In genomic region chr6:124779984-124780416, GRCm38 (mm10) we compare ENCODE assay signal across 10 mouse cellular contexts. TPM values are rescaled to one million over a fixed set of nuclear protein-coding genes. Genes with fewer than 3 reads are reported as not detected.
A peak's percentile ranks its signal among the peaks of the same experiment; 100 is the strongest.
DNase-seq lines count a peak whose midpoint lies in the region; ATAC-seq and TF ChIP-seq lines count a peak whose summit lies in the region.
"Had no signal": no experiment of that assay in that cellular context is flagged by ENCODE, and none has a peak within 500 bp of the region (broad histone marks: within the 10 kb centered on the region; RNA-seq: fewer than 3 reads in every experiment).

No protein-coding gene starts in this region.

- H3K27me3 ChIP-seq in heart, embryonic 10.5 days (ENCODE audit: insufficient read depth, poor library complexity, severe bottlenecking): peaks cover 36% of the 10 kb centered on the region
- no peaks in the 10 kb centered on the region for H3K27me3 ChIP-seq in hindbrain, postnatal 0 days (ENCODE audit: insufficient read depth, low read length)
- peaks cover 24% of the 10 kb centered on the region for H3K27me3 ChIP-seq in midbrain, embryonic 10.5 days (ENCODE audit: low read depth, poor library complexity, severe bottlenecking)

- no peak overlapping the region for H3K9ac ChIP-seq in ES-E14 (ENCODE audit: insufficient read depth, low read depth, low read length, poor library complexity, severe bottlenecking)
- H3K9ac ChIP-seq in hindbrain, postnatal 0 days (replicated peaks; ENCODE audit: low read length): peak overlapping the region; percentile 37; the same call in 1 of the 2 replicates

- peak; percentile 44 for TF ChIP-seq CTCF in hindbrain, postnatal 0 days (IDR thresholded peaks at IDR 0.05; ENCODE audit: low read depth)

- H3K9me3 ChIP-seq in heart, embryonic 10.5 days: no peaks in the 10 kb centered on the region
- no peaks in the 10 kb centered on the region for H3K9me3 ChIP-seq in ES-E14 (ENCODE audit: control insufficient read depth, insufficient read depth, low read depth, low read length)
- no peaks in the 10 kb centered on the region for H3K9me3 ChIP-seq in hindbrain, postnatal 0 days (ENCODE audit: low read length)
- H3K9me3 ChIP-seq in midbrain, embryonic 10.5 days (replicated peaks): no peaks in the 10 kb centered on the region

- DNase-seq in heart, embryonic 10.5 days (ENCODE audit: low spot score): no peak
- no peak for DNase-seq in heart, adult 9 months (ENCODE audit: low spot score in 2 of 2)
- DNase-seq in ES-E14 (ENCODE audit: low read depth, low spot score): no peak
- DNase-seq in hindbrain, postnatal 0 days (ENCODE audit: low spot score): no peak
- peak; percentile 66 for DNase-seq in midbrain, embryonic 10.5 days (ENCODE audit: low spot score)
- no peak for DNase-seq in frontal cortex, postnatal 14 days (ENCODE audit: low spot score in 2 of 2)
- no peak for DNase-seq in layer of hippocampus, postnatal 10 days (ENCODE audit: low spot score in 2 of 2)
- DNase-seq: cerebellum, postnatal 36 days had no signal

- ATAC-seq in hindbrain, postnatal 0 days: peak; percentile 31; the same call in 1 of the 2 replicates
- ATAC-seq in erythroblast, adult 5-6 weeks (replicated peaks; ENCODE audit: low FRiP score, poor library complexity, severe bottlenecking): no peak

- in situ Hi-C loops in ES-E14 (cut with MboI; ENCODE audit: low sequenced_read_pairs in 2 of 2, unreplicated experiment in 2 of 2): no loop called here

- peaks cover 23% of the 10 kb centered on the region for H3K4me1 ChIP-seq in heart, embryonic 10.5 days
- peaks cover 3 to 8% of the 10 kb centered on the region in 2 experiments; a peak in 3 of 4 replicates for H3K4me1 ChIP-seq in ES-E14 (ENCODE audit: control insufficient read depth in 2 of 2, insufficient read depth in 2 of 2, low read length in 2 of 2, poor library complexity in 1 of 2)
- 0 out of 2 replicates have a peak, but pooled peaks cover 9% of the 10 kb centered on the region for H3K4me1 ChIP-seq in hindbrain, postnatal 0 days (ENCODE audit: insufficient read depth, low read length)
- peaks cover 30% of the 10 kb centered on the region for H3K4me1 ChIP-seq in midbrain, embryonic 10.5 days

- H3K27ac ChIP-seq in heart, embryonic 10.5 days: no peak overlapping the region
- H3K27ac ChIP-seq in ES-E14 (ENCODE audit: insufficient read depth, low read depth, low read length, poor library complexity, severe bottlenecking): no peak overlapping the region
- no peak overlapping the region for H3K27ac ChIP-seq in hindbrain, postnatal 0 days
- peak overlapping the region; percentile 65 for H3K27ac ChIP-seq in midbrain, embryonic 10.5 days (replicated peaks)

- WGBS in heart, embryonic 10.5 days: 3% methylated on average over 10 of the region's 10 CpGs
- WGBS in hindbrain, postnatal 0 days: 5% methylated on average over 10 of the region's 10 CpGs
- WGBS in midbrain, embryonic 10.5 days: 3% methylated on average over 10 of the region's 10 CpGs

- H3K4me3 ChIP-seq in heart, embryonic 10.5 days: peak overlapping the region; percentile 60
- H3K4me3 ChIP-seq in ES-E14 (ENCODE audit: insufficient read depth in 1 of 2, low read depth in 1 of 2, low read length in 2 of 2, poor library complexity in 1 of 2, severe bottlenecking in 1 of 2): peak overlapping the region; percentile 9 to 19; a peak in 2 of 4 replicates
- peak overlapping the region; percentile 31 for H3K4me3 ChIP-seq in hindbrain, postnatal 0 days (ENCODE audit: low read length)
- peak overlapping the region; percentile 52 for H3K4me3 ChIP-seq in midbrain, embryonic 10.5 days

- no peaks in the 10 kb centered on the region for H3K36me3 ChIP-seq in heart, embryonic 10.5 days
- H3K36me3 ChIP-seq in ES-E14 (ENCODE audit: control insufficient read depth, insufficient read depth, low read length, poor library complexity, severe bottlenecking): no peaks in the 10 kb centered on the region
- no peaks in the 10 kb centered on the region for H3K36me3 ChIP-seq in hindbrain, postnatal 0 days (ENCODE audit: insufficient read depth, low read length)
- no peaks in the 10 kb centered on the region for H3K36me3 ChIP-seq in midbrain, embryonic 10.5 days

- peak overlapping the region; percentile 76 for H3K4me2 ChIP-seq in hindbrain, postnatal 0 days (ENCODE audit: low read depth, low read length)

TF ChIP-seq in ES-E14, 5 proteins besides CTCF, POLR2A, EP300 and RAD21:
- TF ChIP-seq ZNF384 (IDR thresholded peaks at IDR 0.05; ENCODE audit: low read depth, low read length) (no peak), HCFC1 (IDR thresholded peaks at IDR 0.05; ENCODE audit: borderline replicate concordance, insufficient read depth, low read length) (no peak), CHD2 (IDR thresholded peaks at IDR 0.05; ENCODE audit: low read depth, low read length) (no peak), MAFK (IDR thresholded peaks at IDR 0.05; ENCODE audit: insufficient read depth, low read depth, low read length) (no peak), ZC3H11A (IDR thresholded peaks at IDR 0.05; ENCODE audit: borderline replicate concordance, low read depth, low read length) (no peak)

RNA-seq across cellular contexts. Expression of gene Lrrc23, which starts 0.5 kb away (rescaled TPM):
- polyA plus RNA-seq in heart, embryonic 10.5 days (2016; fragmentation: Nextera tagmentation; extraction: Ambion mirVana): 0.17 and 0.26 TPM in 2 replicates
- 0.37 TPM in 1 of 2 replicates, not detected in the other for total RNA-seq in ES-E14 (2012; rRNA removed)
- 6.7 and 9.2 TPM in 2 replicates for total RNA-seq in hindbrain, postnatal 0 days (2014; rRNA removed)
- 5.4 and 8.7 TPM in 2 replicates for polyA plus RNA-seq in hindbrain, postnatal 0 days (2015; fragmentation: Nextera tagmentation; extraction: Ambion mirVana)
- 1.3 and 1.4 TPM in 2 replicates for polyA plus RNA-seq in midbrain, embryonic 10.5 days (2016; fragmentation: Nextera tagmentation; extraction: Ambion mirVana)
- total RNA-seq in erythroblast, adult 5-6 weeks (2015; ENCODE audit: low replicate concordance): not detected in 2 replicates
- total RNA-seq in erythroblast, adult 5-6 weeks (2017; ENCODE audit: low replicate concordance): not detected in 2 replicates
- 1 to 10 TPM; 1.8 to 3.6 TPM for total RNA-seq in layer of hippocampus, postnatal 10 days (2021)

RNA-seq across cellular contexts. Expression of gene Eno2, which starts 10.5 kb away (rescaled TPM):
- polyA plus RNA-seq in heart, embryonic 10.5 days (2016; fragmentation: Nextera tagmentation; extraction: Ambion mirVana): 4.5 and 4.8 TPM in 2 replicates
- total RNA-seq in ES-E14 (2012; rRNA removed): 10.1 and 17.9 TPM in 2 replicates
- 281 and 357 TPM in 2 replicates for total RNA-seq in hindbrain, postnatal 0 days (2014; rRNA removed)
- polyA plus RNA-seq in hindbrain, postnatal 0 days (2015; fragmentation: Nextera tagmentation; extraction: Ambion mirVana): 213 and 216 TPM in 2 replicates
- 4.6 and 6.5 TPM in 2 replicates for polyA plus RNA-seq in midbrain, embryonic 10.5 days (2016; fragmentation: Nextera tagmentation; extraction: Ambion mirVana)
- total RNA-seq in erythroblast, adult 5-6 weeks (2015; ENCODE audit: low replicate concordance): not detected in 2 replicates
- total RNA-seq in erythroblast, adult 5-6 weeks (2017; ENCODE audit: low replicate concordance): not detected in 2 replicates
- total RNA-seq in layer of hippocampus, postnatal 10 days (2021): 100 to 1,000 TPM; 476 to 480 TPM

RNA-seq across cellular contexts. Expression of gene Atn1, which starts 23.7 kb away (rescaled TPM):
- polyA plus RNA-seq in heart, embryonic 10.5 days (2016; fragmentation: Nextera tagmentation; extraction: Ambion mirVana): 7.4 and 11.4 TPM in 2 replicates
- 4.7 and 8.9 TPM in 2 replicates for total RNA-seq in ES-E14 (2012; rRNA removed)
- 19.1 and 23.7 TPM in 2 replicates for total RNA-seq in hindbrain, postnatal 0 days (2014; rRNA removed)
- 19.9 and 21.3 TPM in 2 replicates for polyA plus RNA-seq in hindbrain, postnatal 0 days (2015; fragmentation: Nextera tagmentation; extraction: Ambion mirVana)
- 10.2 and 10.5 TPM in 2 replicates for polyA plus RNA-seq in midbrain, embryonic 10.5 days (2016; fragmentation: Nextera tagmentation; extraction: Ambion mirVana)
- total RNA-seq in erythroblast, adult 5-6 weeks (2015; ENCODE audit: low replicate concordance): 10.0 and 11.7 TPM in 2 replicates
- total RNA-seq in erythroblast, adult 5-6 weeks (2017; ENCODE audit: low replicate concordance): 0.94 and 2.0 TPM in 2 replicates
- 100 to 1,000 TPM; 138 to 150 TPM for total RNA-seq in layer of hippocampus, postnatal 10 days (2021)

RNA-seq across cellular contexts. Expression of gene Gm45234, which starts 24.2 kb away (rescaled TPM):
- polyA plus RNA-seq in heart, embryonic 10.5 days (2016; fragmentation: Nextera tagmentation; extraction: Ambion mirVana): not detected in 2 replicates
- 0.13 TPM in 1 of 2 replicates, not detected in the other for total RNA-seq in ES-E14 (2012; rRNA removed)
- total RNA-seq in hindbrain, postnatal 0 days (2014; rRNA removed): 0.26 TPM in 1 of 2 replicates, not detected in the other
- not detected in 2 replicates for polyA plus RNA-seq in hindbrain, postnatal 0 days (2015; fragmentation: Nextera tagmentation; extraction: Ambion mirVana)
- not detected in 2 replicates for polyA plus RNA-seq in midbrain, embryonic 10.5 days (2016; fragmentation: Nextera tagmentation; extraction: Ambion mirVana)
- not detected in 2 replicates for total RNA-seq in erythroblast, adult 5-6 weeks (2015; ENCODE audit: low replicate concordance)
- 0.56 TPM in 1 of 2 replicates, not detected in the other for total RNA-seq in erythroblast, adult 5-6 weeks (2017; ENCODE audit: low replicate concordance)
- total RNA-seq in layer of hippocampus, postnatal 10 days (2021): not detected
- polyA plus RNA-seq: C2C12 had no signal

RNA-seq across cellular contexts. Expression of gene Spsb2, which starts 28.5 kb away (rescaled TPM):
- polyA plus RNA-seq in heart, embryonic 10.5 days (2016; fragmentation: Nextera tagmentation; extraction: Ambion mirVana): 8.5 and 9.3 TPM in 2 replicates
- total RNA-seq in ES-E14 (2012; rRNA removed): 6.3 and 10.1 TPM in 2 replicates
- 7.3 and 8.7 TPM in 2 replicates for total RNA-seq in hindbrain, postnatal 0 days (2014; rRNA removed)
- 9.6 and 9.8 TPM in 2 replicates for polyA plus RNA-seq in hindbrain, postnatal 0 days (2015; fragmentation: Nextera tagmentation; extraction: Ambion mirVana)
- polyA plus RNA-seq in midbrain, embryonic 10.5 days (2016; fragmentation: Nextera tagmentation; extraction: Ambion mirVana): 8.8 and 10.0 TPM in 2 replicates
- total RNA-seq in erythroblast, adult 5-6 weeks (2015; ENCODE audit: low replicate concordance): 0.58 TPM in 1 of 2 replicates, not detected in the other
- total RNA-seq in erythroblast, adult 5-6 weeks (2017; ENCODE audit: low replicate concordance): 2.6 and 4.3 TPM in 2 replicates
- total RNA-seq in layer of hippocampus, postnatal 10 days (2021): 1 to 10 TPM; 3.3 to 5.0 TPM

Comparison
In these comparisons a context has a peak if more than half of its experiments do, and no peak if none do; other contexts are left out.
1. RNA of gene Eno2, which starts 10.5 kb away (total RNA-seq): 476 to 480 TPM in layer of hippocampus, postnatal 10 days and 281 to 357 TPM in hindbrain, postnatal 0 days; 10.1 to 17.9 TPM in ES-E14 and not detected in erythroblast, adult 5-6 weeks; every median in the first group is over 10 times any median in the second.
2. Peak in every context shown above with its lines, with median percentiles within 50 percentile points of each other: H3K4me3 ChIP-seq.